Mouse (Mus musculus): ENCODE measurements around the gene Pfdn4. TPM values are rescaled to one million over a fixed set of nuclear protein-coding genes. Genes with fewer than 3 reads are reported as not detected.

Gene Pfdn4
- polyA plus RNA-seq, 1 experiment from 2014 or later: 120 TPM

GRCm38 (mm10) chr2:170563956-170564855 is 68.0 kb downstream of the Pfdn4 start:
- Histone ChIP-seq H3K36me3 (no peaks in the 10 kb centered on the region), H3K9me3 (no peaks in the 10 kb centered on the region), H3K27me3 (no peaks in the 10 kb centered on the region), H3K27ac (replicated peaks) (no peak overlapping the region), H3K9ac (replicated peaks) (no peak overlapping the region), H3K4me1 (no peaks in the 10 kb centered on the region), H3K4me3 (no peak overlapping the region), H3K4me2 (replicated peaks) (no peak overlapping the region)
- 76% methylated on average over 15 of the region's 15 CpGs for WGBS
- ATAC-seq (ENCODE audit: low FRiP score, low read depth): no peak

DNA sequence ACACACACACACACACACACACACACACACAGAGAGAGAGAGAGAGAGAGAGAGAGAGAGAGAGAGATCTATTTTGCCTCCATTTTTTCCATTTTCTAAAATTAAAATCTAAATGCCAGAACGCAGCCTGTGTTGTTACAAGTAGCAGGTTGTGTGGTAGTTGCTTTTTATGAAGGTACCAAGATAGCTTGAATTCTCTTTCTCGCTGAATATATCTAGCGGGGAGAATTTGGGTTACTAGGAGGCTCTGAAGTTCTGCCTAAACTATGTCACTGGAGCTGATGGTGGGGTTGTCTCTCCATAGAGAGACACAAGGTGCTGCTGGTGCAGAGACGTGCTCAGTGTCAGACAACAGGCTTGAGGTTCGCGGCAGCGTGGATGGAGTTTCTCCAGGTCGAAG is 68.8 kb downstream of the Pfdn4 start:
- Histone ChIP-seq H3K9ac (replicated peaks) (no peak overlapping the region), H3K4me1 (no peaks in the 10 kb centered on the region), H3K9me3 (no peaks in the 10 kb centered on the region), H3K4me2 (replicated peaks) (no peak overlapping the region), H3K27me3 (no peaks in the 10 kb centered on the region), H3K4me3 (no peak overlapping the region), H3K27ac (replicated peaks) (no peak overlapping the region), H3K36me3 (no peaks in the 10 kb centered on the region)
- ATAC-seq (ENCODE audit: low FRiP score, low read depth): no peak
- WGBS: 92% methylated on average over 8 of the region's 8 CpGs

Other genes starting within 250 kb of the Pfdn4 start
- 4.4 and 5.1 TPM in 2 replicates for gene Bcas1, start 68.6 kb upstream of the Pfdn4 start, polyA plus RNA-seq (2016; fragmentation: Nextera tagmentation; extraction: Ambion mirVana)
- gene Cyp24a1, start 717 bp downstream of the Pfdn4 start, polyA plus RNA-seq (2016; fragmentation: Nextera tagmentation; extraction: Ambion mirVana): 0.08 TPM in 1 of 2 replicates, not detected in the other
- gene 4930470P17Rik, start 105.6 kb downstream of the Pfdn4 start, polyA plus RNA-seq (2016; fragmentation: Nextera tagmentation; extraction: Ambion mirVana): not detected in 2 replicates
- gene Dok5, start 235.4 kb downstream of the Pfdn4 start, polyA plus RNA-seq (2016; fragmentation: Nextera tagmentation; extraction: Ambion mirVana): 25.5 and 25.6 TPM in 2 replicates

Data from midbrain, embryonic 12.5 days (tissue).